Mouse (Mus musculus) thymus, adult 2 months (tissue): ENCODE data around the gene Spopl. TPM values are rescaled to one million over a fixed set of nuclear protein-coding genes. Genes with fewer than 3 reads are reported as not detected.
"Not testable (repeated sequence)": the region's sequence is repeated elsewhere in the genome, so short reads cannot be mapped to it uniquely, and the experiment has no call there.

Source experiments
- DNase-seq: peaks from one replicate; pipeline ENCODE4 v3.0.0; 2021
- H3K27ac ChIP-seq: fragments of 200-500 bp; 2 replicates; pipeline ENCODE4 v1.5.1; 2012; ENCODE audit warnings: low read length, control low read depth; ENCODE audit not compliant: control insufficient read depth, insufficient read depth
- H3K27me3 ChIP-seq: fragments of 200-500 bp; 2 replicates; pipeline ENCODE4 v1.6.1; 2012; ENCODE audit warnings: mild to moderate bottlenecking, low read length, moderate library complexity, mixed read lengths; ENCODE audit not compliant: control insufficient read depth, insufficient read depth
- H3K36me3 ChIP-seq: fragments of 200-500 bp; 2 replicates; pipeline ENCODE4 v1.6.1; 2012; ENCODE audit warnings: mild to moderate bottlenecking, low read length, moderate library complexity; ENCODE audit not compliant: control insufficient read depth, insufficient read depth
- H3K4me1 ChIP-seq: fragments of 200-500 bp; replicated peaks from 2 replicates; pipeline ENCODE4 v1.6.1; 2012; ENCODE audit warnings: low read length; ENCODE audit not compliant: control insufficient read depth, insufficient read depth
- H3K4me3 ChIP-seq: fragments of 200-500 bp; 2 replicates; pipeline ENCODE4 v1.5.1; 2012; ENCODE audit warnings: mild to moderate bottlenecking, low read length, control low read depth, moderate library complexity; ENCODE audit not compliant: control insufficient read depth, insufficient read depth
- CTCF ChIP-seq: fragments of 200-500 bp; IDR thresholded peaks from 2 replicates; pipeline ENCODE4 v1.5.1; 2012; ENCODE audit warnings: mild to moderate bottlenecking, control low read depth, low read length, moderate library complexity, borderline replicate concordance; ENCODE audit not compliant: control insufficient read depth, poor library complexity, insufficient read depth; ENCODE audit errors: extremely low read depth
- POLR2A ChIP-seq: fragments of 200-500 bp; IDR thresholded peaks from 2 replicates; pipeline ENCODE4 v1.6.1; 2012; ENCODE audit warnings: mild to moderate bottlenecking, low read length, control low read depth, moderate library complexity; ENCODE audit not compliant: control insufficient read depth, poor library complexity, insufficient read depth; ENCODE audit errors: extremely low read depth
- WGBS: fragments of 180-500 bp; shearing (Covaris S2); methylation state at CpG from one replicate; pipeline ENCODE4 v1.1.7; 2018; 5-methylcytosine and 5-hydroxymethylcytosine counted together
- polyA plus RNA-seq: library from polyadenylated mRNA; depleted of rRNA; stranded (reverse); fragments of >200 nt; gene quantifications from 2 replicates; pipeline ENCODE4 v1.2.3, GENCODE M21; 2012; rRNA removed

The Spopl gene
- polyA plus RNA-seq = 5.4 and 7.3 TPM in 2 replicates

DNA sequence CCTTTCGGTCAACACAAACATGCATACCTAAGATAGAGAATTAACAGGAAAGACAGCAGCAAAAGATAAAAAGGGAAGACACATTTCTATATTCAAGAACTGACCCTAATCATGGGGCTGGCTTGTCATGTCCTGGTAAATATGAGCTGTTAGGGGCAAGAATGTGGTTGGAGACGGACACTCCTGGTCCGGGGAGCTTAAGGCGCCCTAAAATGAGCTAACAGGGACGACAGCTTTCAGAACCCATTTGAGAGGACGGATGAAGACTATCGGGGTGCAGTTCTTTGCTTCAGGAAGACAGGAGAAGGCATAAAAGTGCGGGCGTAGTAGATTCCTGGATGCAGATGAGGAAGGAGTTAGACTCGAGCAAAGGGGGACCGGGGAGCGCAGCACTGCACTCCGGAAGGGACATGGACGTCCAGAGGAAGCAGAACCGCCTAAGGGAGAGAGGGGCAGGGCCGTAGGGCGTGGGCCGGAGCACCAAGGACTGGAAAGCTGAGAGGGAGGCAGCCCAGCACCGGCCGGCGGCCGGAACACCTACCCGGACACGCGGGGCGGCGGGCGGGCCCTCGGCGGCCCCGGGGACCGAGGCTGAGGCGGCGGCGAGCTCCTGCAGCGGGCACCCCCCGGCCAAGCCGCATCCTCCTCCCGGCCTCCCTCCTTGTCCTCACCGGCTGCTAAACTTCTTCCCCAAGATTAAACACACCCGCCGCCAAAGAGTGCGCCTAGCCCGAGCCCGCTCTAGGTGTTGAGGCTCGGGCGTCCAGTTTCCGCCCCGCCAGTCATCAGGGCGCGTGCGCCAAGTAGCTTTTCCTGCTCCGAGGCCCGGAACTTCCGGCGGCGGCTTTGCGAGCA is at the start of gene Spopl:
Gene Spopl (minus strand): TSS at position 805 of the 855 bp plus-strand sequence.
- Histone ChIP-seq H3K4me3 (peak within 1 kb of the TSS; percentile 96), H3K27me3 (no peaks in the 10 kb centered on the region), H3K36me3 (no peaks in the 10 kb centered on the region), H3K4me1 (peaks cover 3% of the 10 kb centered on the region; the same call in 1 of the 2 replicates), H3K27ac (no peak within 1 kb of the TSS)
- TF ChIP-seq POLR2A (peak; percentile 79), CTCF (no peak)
- DNase-seq = peak; percentile 83
- 2% methylated on average over 53 of the region's 58 CpGs for WGBS

DNA sequence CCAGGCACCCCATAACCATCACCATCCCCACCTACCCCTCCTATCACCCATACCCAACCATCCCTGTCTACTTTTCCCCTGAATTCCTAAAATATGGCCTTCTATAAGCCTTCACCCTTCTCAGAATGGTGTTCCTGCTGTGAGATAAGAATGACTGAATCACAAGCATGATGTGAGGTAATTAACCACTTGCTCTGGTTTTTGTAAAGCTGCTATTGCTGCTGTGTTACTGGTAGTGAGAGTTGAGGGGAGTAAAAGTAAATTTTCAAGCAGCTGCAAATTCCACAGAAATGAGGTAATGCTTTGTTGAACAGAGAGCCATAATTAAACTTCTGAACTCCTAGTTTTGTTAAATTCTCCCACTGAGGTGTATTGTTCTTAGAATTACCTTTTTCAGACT is 48.2 kb upstream of the Spopl start:
- Histone ChIP-seq H3K36me3 (no peaks in the 10 kb centered on the region), H3K27me3 (no peaks in the 10 kb centered on the region), H3K27ac (no peak overlapping the region), H3K4me3 (no peak overlapping the region), H3K4me1 (no peaks in the 10 kb centered on the region)
- no peak for DNase-seq
- TF ChIP-seq CTCF = no peak

DNA sequence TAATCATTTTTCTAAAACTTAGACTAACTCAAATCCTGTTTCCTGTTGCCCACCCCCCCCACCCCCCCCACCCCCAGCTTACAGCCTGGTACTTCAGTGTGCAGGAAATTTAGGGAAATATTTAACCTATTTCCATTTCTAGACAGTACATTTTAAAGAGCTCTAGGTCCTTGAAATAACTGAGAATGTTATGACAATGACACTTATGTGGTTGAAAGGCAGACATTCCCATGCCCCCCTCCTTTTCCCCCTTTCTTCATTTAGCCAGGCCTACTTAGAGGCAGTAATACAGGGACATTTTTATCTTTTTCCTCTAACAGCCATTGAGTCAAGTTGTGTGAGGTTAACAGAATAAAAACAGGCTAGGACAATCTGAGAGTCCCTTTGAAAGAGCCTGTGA is 46.1 kb upstream of the Spopl start:
- no peak for DNase-seq
- no peak overlapping the region for H3K27ac ChIP-seq
- H3K4me1 ChIP-seq = no peaks in the 10 kb centered on the region
- TF ChIP-seq POLR2A = no peak
- TF ChIP-seq CTCF = no peak
- no peaks in the 10 kb centered on the region for H3K27me3 ChIP-seq
- H3K36me3 ChIP-seq = no peaks in the 10 kb centered on the region
- no peak overlapping the region for H3K4me3 ChIP-seq

DNA sequence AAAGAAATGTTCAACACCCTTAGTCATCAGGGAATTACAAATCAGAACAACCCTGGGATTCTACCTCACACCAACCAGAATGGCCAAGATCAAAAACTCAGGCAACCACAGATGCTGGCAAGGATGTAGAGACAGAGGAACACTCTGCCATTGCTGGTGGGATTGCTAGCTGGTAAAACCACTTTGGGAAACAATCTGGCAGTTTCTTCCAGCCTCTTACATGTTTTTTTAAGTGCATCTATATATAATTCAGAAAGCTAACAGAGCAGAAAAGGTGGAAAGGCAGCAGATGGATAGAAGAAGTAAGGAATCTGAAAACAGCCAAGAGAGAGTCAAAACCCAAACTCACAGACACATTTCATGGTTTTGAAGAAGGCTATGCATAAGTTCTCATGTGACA is 33.5 kb upstream of the Spopl start:
- Histone ChIP-seq H3K4me3 (no peak overlapping the region), H3K4me1 (no peaks in the 10 kb centered on the region), H3K27me3 (no peaks in the 10 kb centered on the region), H3K36me3 (no peaks in the 10 kb centered on the region), H3K27ac (no peak overlapping the region)
- no peak for DNase-seq
- TF ChIP-seq POLR2A (no peak), CTCF (no peak)

DNA sequence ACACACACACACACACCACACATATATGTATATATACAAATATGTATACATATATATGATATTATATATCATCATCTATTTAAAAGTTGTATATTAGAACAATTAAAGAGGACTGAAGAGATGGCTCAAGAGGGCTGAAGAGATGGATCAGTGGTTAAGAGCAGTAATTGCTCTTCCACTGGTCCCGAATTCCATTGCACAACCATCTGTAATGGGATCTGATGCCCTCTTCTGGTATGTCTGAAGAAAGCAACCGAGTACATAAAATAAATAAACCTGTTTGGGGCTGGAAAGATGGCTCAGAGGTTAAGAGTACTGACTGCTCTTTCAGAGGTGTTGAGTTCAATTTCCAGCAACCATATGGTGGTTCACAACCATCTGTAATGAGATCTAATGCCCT is 16.9 kb upstream of the Spopl start:
- no peak for DNase-seq
- TF ChIP-seq CTCF = no peak
- no peak for TF ChIP-seq POLR2A
- no peak overlapping the region for H3K27ac ChIP-seq
- no peaks in the 10 kb centered on the region for H3K27me3 ChIP-seq
- 38% methylated on average over 2 of the region's 2 CpGs for WGBS
- H3K4me1 ChIP-seq = no peaks in the 10 kb centered on the region
- H3K36me3 ChIP-seq = no peaks in the 10 kb centered on the region
- H3K4me3 ChIP-seq = no peak overlapping the region

DNA sequence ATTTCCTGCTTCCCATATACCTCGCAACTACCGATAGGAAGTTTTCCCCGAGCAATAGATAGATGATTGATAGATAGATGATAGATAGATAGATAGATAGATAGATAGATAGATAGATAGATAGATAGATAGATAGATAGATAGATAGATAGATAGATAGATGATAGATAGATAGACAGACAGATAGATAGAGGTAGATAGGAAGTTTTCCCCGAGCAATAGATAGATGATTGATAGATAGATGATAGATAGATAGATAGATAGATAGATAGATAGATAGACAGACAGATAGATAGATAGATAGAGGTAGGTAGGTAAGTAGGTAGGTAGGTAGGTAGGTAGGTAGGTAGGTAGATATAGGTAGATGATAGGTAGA is 239 bp upstream of the Spopl start:
- H3K27ac ChIP-seq, H3K36me3 ChIP-seq, H3K27me3 ChIP-seq, DNase-seq, H3K4me1 ChIP-seq: not testable (repeated sequence)
- WGBS = 16% methylated on average over 4 of the region's 4 CpGs
- H3K4me3 ChIP-seq = peak overlapping the region; percentile 96

DNA sequence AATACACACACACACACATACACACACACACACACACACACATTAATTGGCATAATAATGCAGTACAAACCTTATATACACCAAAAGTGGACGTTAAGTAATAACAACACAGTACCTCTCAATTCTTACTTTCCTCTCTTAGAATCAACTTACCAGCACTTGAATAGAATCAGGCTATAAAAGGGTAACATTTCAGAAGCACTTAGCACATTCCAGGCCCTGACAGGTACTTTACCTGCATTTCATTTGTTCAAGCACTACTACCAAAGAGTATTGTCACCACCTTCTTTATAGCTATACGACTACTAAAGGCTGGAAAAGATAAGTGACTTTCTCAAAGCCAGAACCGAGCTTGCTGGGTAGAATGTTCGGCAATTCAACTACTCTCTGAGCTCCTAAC is 1.3 kb downstream of the Spopl start:
- H3K36me3 ChIP-seq = no peaks in the 10 kb centered on the region
- no peaks in the 10 kb centered on the region for H3K27me3 ChIP-seq
- no peak overlapping the region for H3K27ac ChIP-seq
- no peak for DNase-seq
- no peak for TF ChIP-seq CTCF
- TF ChIP-seq POLR2A = no peak
- 89% methylated on average over 4 of the region's 4 CpGs for WGBS
- peaks cover 3% of the 10 kb centered on the region; the same call in 1 of the 2 replicates for H3K4me1 ChIP-seq
- H3K4me3 ChIP-seq = no peak overlapping the region
